Mouse (Mus musculus) liver, embryonic 14.5 days (tissue): Measurements from ENCODE around the gene Tor2a. TPM values are rescaled to one million over a fixed set of nuclear protein-coding genes. Genes with fewer than 3 reads are reported as not detected.

Experiments used
- ATAC-seq: fragments of 200-750 bp; cut with Nextera tagmentation; 2 replicates; pipeline ENCODE4 v1.8.0; 2017; ENCODE audit warnings: moderate number of reproducible peaks, mild to moderate bottlenecking, moderate library complexity; ENCODE audit not compliant: insufficient read depth
- DNase-seq, 3 experiments: peaks; one replicate each; pipeline ENCODE4 v3.0.0-alpha.2; 2012 to 2013; ENCODE audit warnings: low read depth in 3 of 3, low spot score in 3 of 3
- H3K27ac ChIP-seq: fragments of 300-500 bp; sonication (generic); 2 replicates; pipeline ENCODE4 v1.5.1; 2014; ENCODE audit warnings: moderate library complexity, mild to moderate bottlenecking, control low read depth, inconsistent platforms
- H3K27me3 ChIP-seq: fragments of 300-500 bp; sonication (generic); 2 replicates; pipeline ENCODE4 v1.6.1; 2014; ENCODE audit warnings: mild to moderate bottlenecking, low read length, moderate library complexity; ENCODE audit not compliant: control insufficient read depth, insufficient read depth
- H3K36me3 ChIP-seq: fragments of 300-500 bp; sonication (generic); replicated peaks from 2 replicates; pipeline ENCODE4 v1.6.1; 2014; ENCODE audit warnings: low read depth; ENCODE audit not compliant: control insufficient read depth, insufficient read depth
- H3K4me1 ChIP-seq, 2 experiments: fragments of 200-500 bp in 1 of 2; fragments of 300-500 bp in 1 of 2; sonication (generic) in 1 of 2; replicated peaks; 2 replicates each; pipeline ENCODE4 v1.6.1; 2012 to 2014; ENCODE audit warnings: antibody characterized with exemption in 1 of 2, inconsistent platforms in 1 of 2, low read length in 1 of 2; ENCODE audit not compliant: control insufficient read depth in 2 of 2, insufficient read depth in 2 of 2
- H3K4me2 ChIP-seq: fragments of 300-500 bp; sonication (generic); 2 replicates; pipeline ENCODE4 v1.6.1; 2014; ENCODE audit warnings: low read depth, mild to moderate bottlenecking, control low read depth, moderate library complexity
- H3K4me3 ChIP-seq, 2 experiments: fragments of 200-500 bp in 1 of 2; fragments of 300-500 bp in 1 of 2; sonication (generic) in 1 of 2; 2 replicates each; pipeline ENCODE4 v1.5.1; 2012 to 2014; ENCODE audit warnings: low read depth in 2 of 2, low read length in 2 of 2, mild to moderate bottlenecking in 2 of 2, control low read depth in 1 of 2, inconsistent platforms in 1 of 2, moderate library complexity in 1 of 2; ENCODE audit not compliant: insufficient read depth in 1 of 2
- H3K9ac ChIP-seq: fragments of 300-500 bp; sonication (generic); replicated peaks from 2 replicates; pipeline ENCODE4 v1.6.1; 2014; ENCODE audit warnings: mild to moderate bottlenecking, control low read depth, moderate library complexity
- H3K9me3 ChIP-seq: fragments of 300-500 bp; sonication (generic); 2 replicates; pipeline ENCODE4 v1.6.1; 2016; ENCODE audit warnings: low read length, mixed read lengths; ENCODE audit not compliant: control insufficient read depth
- CTCF ChIP-seq: IDR thresholded peaks from 2 replicates; pipeline ENCODE4 v1.5.1; 2016; ENCODE audit warnings: antibody characterized with exemption, low read depth, control low read depth
- EP300 ChIP-seq: IDR thresholded peaks from 2 replicates; pipeline ENCODE4 v1.6.1; 2016; ENCODE audit warnings: antibody characterized with exemption, low read depth
- WGBS: fragments of 180-500 bp; shearing (Covaris S2); extraction: QIAGEN DNeasy Blood & Tissue Kit; methylation state at CpG from one replicate; pipeline ENCODE4 v1.1.7; 2014; ENCODE audit not compliant: insufficient replicate concordance; 5-methylcytosine and 5-hydroxymethylcytosine counted together
- polyA plus RNA-seq, 2 experiments: library from polyadenylated mRNA; depleted of rRNA in 1 of 2; stranded (reverse) in 1 of 2; unstranded in 1 of 2; fragments of >200 nt; fragmentation: Nextera tagmentation in 1 of 2; extraction: Ambion mirVana in 1 of 2; gene quantifications; 2 replicates each; pipeline versions ENCODE4 v1.2.1 to v1.2.3; 2012 to 2014

Gene Tor2a
- polyA plus RNA-seq, 2 experiments = 21.2 to 25.2 TPM

DNA sequence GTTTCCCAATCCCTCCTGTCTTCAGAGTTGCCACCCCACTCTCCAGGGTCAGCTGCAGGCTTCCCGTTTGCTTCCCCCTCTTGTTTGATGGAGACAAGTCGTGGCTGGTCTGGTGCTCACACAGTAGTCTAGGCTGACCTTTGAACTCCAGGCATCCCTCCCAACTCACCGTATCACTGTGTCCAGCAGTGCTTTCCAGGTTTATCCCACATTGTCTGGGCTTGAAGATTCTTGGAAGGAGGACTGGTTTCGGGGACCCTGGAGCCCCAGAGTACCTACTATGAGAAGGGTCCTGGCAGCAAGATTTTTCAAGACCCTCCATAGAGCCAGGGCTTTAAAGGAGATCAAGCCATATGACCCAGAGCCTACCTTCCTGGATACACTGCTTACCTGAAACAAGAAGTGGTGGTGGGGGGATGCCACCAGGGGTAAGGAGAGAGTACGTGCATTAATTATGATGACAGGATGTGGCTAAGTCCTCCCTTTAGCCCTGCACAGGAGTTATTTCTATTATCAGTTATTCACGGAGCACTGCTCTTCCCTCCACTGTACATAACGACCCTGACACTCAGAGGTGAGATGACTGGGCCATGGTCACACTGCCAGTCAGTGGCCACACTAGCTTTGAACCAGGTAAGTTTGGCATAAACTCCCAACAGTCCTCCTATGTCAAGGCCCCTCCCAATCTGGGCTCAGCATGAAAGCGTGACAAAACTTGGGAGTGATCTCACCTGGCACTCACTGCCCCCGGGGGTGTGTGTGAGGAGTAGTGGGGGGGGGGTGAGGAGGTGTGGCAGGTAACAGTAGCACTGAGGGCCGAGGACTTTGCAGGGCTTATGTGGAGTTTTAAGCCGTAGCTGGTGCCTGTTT lies 42.7 kb upstream of the Tor2a start:
- Histone ChIP-seq H3K9ac (no peak overlapping the region; the same call in 1 of the 2 replicates), H3K27ac (peak overlapping the region; percentile 18; the same call in 1 of the 2 replicates), H3K9me3 (no peaks in the 10 kb centered on the region), H3K27me3 (no peaks in the 10 kb centered on the region), H3K4me1 (peaks cover 12 to 23% of the 10 kb centered on the region in 2 experiments), H3K4me2 (peak overlapping the region; percentile 72), H3K36me3 (peaks cover 14% of the 10 kb centered on the region), H3K4me3 (no peak overlapping the region; a peak in 1 of 4 replicates)
- TF ChIP-seq EP300 (no peak), CTCF (no peak)
- ATAC-seq (no peak), DNase-seq (no peak)
- WGBS = 30% methylated on average over 11 of the region's 11 CpGs

DNA sequence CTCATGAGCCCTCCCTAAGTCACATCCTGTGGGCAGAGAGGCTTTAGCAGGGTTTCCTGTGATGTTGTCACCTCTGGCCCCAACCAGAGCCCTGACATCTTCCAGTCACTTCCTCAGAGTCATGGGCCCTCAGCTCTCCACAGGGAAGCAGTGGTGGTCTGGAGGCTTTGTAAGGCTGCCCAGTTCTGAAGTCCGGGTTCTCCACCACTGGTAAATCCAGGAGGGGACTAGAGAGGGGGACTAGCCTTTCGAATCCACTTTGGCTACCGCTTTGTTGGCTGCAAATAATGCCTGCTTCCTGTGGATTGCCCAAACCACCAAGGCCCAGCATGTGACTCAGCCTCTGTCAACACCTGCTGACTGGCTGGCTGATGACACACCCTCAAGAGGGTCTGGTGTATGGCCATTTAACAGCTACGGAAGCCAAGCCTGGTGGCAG lies 42.0 kb upstream of the Tor2a start:
- Histone ChIP-seq H3K36me3 (peaks cover 7% of the 10 kb centered on the region), H3K9ac (no peak overlapping the region), H3K9me3 (no peaks in the 10 kb centered on the region), H3K27me3 (no peaks in the 10 kb centered on the region), H3K4me2 (no peak overlapping the region), H3K4me1 (peaks cover 12 to 23% of the 10 kb centered on the region in 2 experiments), H3K27ac (0 out of 2 replicates have a peak overlapping the region, but pooled peaks have one; percentile 46), H3K4me3 (no peak overlapping the region)
- TF ChIP-seq EP300 (no peak), CTCF (no peak)
- 17% methylated on average over 4 of the region's 4 CpGs for WGBS
- ATAC-seq (no peak), DNase-seq (no peak)

DNA sequence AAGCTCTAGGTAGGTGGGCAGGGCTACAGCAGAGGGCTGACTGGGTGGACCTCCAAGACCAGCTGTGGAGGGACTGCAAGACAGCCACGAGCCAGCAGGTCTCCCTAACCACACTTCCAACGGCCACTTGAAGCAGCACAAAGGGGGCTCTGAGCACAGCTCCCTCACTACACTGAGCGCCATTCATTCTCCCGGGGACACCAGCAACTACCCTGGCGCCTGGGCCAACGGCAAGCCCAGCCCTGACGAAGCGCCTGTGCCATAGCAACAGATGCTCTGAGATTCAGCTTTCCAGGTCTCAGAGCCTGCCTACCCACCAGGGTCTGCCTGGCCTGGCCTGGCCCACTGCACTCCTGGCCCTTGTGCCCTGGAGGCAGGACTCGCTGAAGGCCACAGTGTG lies 38.3 kb upstream of the Tor2a start:
- TF ChIP-seq CTCF = no peak
- TF ChIP-seq EP300 = no peak
- Histone ChIP-seq H3K4me1 (peaks cover 3 to 21% of the 10 kb centered on the region in 2 experiments; a peak in 3 of 4 replicates), H3K4me3 (no peak overlapping the region), H3K9me3 (no peaks in the 10 kb centered on the region), H3K9ac (no peak overlapping the region), H3K4me2 (no peak overlapping the region), H3K36me3 (no peaks in the 10 kb centered on the region), H3K27me3 (no peaks in the 10 kb centered on the region), H3K27ac (no peak overlapping the region)
- DNase-seq (no peak), ATAC-seq (no peak)
- 42% methylated on average over 9 of the region's 9 CpGs for WGBS

DNA sequence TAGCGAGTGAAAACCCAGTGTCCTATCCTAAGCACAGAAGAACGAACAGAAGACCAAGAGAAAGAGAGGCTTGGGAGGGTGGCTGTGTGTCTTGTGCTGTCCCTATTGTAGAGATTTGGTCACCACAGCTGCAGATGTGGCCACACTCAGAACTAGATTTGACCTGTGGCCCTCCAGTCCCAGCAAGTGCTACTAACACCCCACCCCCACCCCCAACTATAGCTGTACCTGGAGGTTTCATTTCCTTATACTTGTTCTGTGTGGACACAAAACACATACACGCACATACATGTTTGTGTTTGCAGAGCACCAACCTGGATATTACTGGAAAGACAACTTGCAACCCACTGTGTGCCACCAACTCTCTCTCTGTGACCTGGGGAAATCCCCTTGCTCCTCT lies 37.0 kb upstream of the Tor2a start:
- no peak for TF ChIP-seq EP300
- TF ChIP-seq CTCF = no peak
- no peak overlapping the region for H3K4me2 ChIP-seq
- no peak overlapping the region for H3K4me3 ChIP-seq
- H3K27ac ChIP-seq = no peak overlapping the region
- H3K27me3 ChIP-seq = no peaks in the 10 kb centered on the region
- no peaks in the 10 kb centered on the region for H3K36me3 ChIP-seq
- H3K9ac ChIP-seq = no peak overlapping the region
- H3K9me3 ChIP-seq = no peaks in the 10 kb centered on the region
- DNase-seq = no peak
- peaks cover 0 to 9% of the 10 kb centered on the region in 2 experiments; a peak in 3 of 4 replicates for H3K4me1 ChIP-seq
- no peak for ATAC-seq
- WGBS = 60% methylated on average over 3 of the region's 3 CpGs

DNA sequence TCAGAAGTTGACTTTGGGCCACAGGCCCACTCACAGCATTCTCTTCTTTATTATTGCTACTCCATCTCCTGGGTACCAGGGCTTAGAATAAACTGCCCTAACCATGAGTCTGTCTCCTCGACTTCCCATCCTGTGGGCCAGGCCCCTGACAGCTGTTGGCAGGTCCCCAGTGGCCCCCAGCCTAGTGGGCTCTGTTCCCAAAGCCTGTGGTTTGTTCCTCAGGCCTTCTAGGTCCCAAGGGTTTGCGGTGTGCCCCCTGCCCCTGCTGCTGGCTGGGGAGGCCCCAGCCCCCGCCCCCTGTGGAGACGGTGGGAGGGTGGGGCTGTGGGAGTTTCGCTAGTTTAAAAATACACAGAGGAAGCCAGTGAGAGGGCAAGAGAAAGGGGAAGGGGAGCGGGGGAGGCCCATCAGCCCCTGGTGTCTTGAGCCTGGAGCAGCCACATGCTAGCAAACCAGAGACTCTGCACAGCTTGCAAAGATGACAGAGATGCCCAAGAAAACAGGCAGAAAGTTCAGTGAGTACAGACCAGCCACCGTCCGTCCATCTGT lies 36.3 kb upstream of the Tor2a start, which contains the start of gene Sh2d3c:
Gene Sh2d3c, plus strand, starts transcription at position 375 of the 549 bp plus-strand sequence.
- Histone ChIP-seq H3K4me3 (peak within 1 kb of the TSS; percentile 1 to 36), H3K36me3 (no peaks in the 10 kb centered on the region), H3K9me3 (no peaks in the 10 kb centered on the region), H3K27me3 (no peaks in the 10 kb centered on the region), H3K27ac (no peak within 1 kb of the TSS), H3K4me1 (peaks cover 0 to 6% of the 10 kb centered on the region in 2 experiments; a peak in 3 of 4 replicates), H3K4me2 (peak within 1 kb of the TSS; percentile 31), H3K9ac (no peak within 1 kb of the TSS)
- WGBS = 20% methylated on average over 8 of the region's 8 CpGs
- no peak for TF ChIP-seq CTCF
- TF ChIP-seq EP300 = no peak
- DNase-seq = no peak
- ATAC-seq = no peak
